Mouse (Mus musculus) cerebellum, postnatal 36 days (tissue): ENCODE data around the gene Dcakd.

Experiments used
- DNase-seq, 2 experiments: peaks; one replicate each; pipeline ENCODE4 v3.0.0; 2021 to 2022; ENCODE audit warnings: mixed read lengths in 2 of 2

Dcakd gene

DNA sequence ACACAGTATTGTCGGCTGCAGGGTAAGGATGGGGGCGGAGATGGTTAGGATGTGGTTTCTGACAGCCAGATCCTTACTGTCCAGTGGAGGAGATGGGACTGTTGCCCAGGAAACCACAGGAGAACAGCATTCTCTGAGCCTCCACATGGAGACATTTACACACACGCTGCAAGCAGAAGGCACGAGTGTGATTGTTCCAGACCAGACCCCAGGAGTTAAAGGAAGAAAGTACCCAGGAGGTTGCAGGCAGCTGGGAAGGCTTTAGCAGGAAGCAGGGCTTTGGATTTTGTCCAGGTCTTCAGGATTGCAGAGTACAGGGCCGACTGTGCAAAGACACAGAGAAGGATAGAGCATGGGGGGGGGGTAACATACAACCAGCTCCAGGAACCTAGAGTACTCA lies 56.5 kb downstream of the Dcakd start:
- no peak for DNase-seq

DNA sequence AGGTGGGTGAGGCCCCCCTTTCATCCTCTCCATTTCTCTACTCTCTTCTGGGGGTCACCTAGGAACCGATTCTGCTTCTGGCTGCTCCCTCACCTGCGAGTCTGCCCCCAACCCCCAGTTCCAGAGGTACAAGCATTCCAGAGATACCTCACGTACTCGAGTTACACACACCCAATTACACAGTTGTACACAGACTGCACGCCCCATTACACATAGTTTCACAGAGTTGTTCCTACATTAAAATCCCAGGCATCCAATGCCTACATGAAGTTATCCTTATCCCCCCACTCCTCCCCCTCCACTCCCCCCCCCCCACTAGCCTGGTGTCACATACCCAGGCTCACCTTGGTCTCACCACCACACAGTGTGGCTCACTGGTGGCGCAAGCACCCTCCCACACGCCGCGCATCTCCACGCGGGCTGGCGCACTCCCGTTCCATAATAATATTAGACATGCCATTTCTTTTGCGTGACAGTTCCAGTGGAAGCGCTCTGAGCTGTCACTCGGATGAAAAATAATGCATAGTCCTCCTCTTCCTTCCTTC lies 63.5 kb downstream of the Dcakd start:
- DNase-seq = no peak

DNA sequence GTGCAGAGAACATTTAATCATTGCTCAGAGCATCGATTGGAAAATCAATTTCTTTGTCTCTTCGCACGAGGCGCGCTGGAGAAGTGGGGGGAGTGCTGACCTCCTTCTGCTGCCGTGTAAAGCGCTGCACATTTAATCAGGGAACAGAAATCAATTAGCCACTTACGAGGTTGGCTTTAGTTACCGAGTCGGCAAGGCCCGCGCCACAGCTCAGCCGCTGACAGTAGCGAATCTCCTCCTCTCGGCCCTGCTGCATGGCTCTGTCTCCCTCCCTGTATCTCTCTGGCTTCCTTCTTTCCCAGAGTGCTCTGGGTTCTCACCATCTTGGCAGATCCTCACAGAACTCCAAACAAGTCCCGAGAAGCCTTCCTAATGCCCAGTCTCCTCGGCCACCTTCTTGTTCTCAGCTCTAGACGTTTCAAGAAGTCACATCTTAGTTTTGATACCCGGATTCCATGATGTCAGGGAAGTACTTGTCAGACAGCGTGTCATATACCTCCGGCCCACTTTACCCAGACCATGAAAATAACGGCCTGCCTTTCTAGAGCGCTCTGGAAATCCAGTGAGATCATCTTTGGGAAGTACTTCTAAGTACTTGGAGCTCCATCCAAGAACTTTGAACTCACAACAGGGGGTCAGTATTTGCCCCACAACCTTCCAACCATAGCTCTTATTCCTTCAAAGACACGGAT lies 64.1 kb downstream of the Dcakd start:
- DNase-seq = no peak

DNA sequence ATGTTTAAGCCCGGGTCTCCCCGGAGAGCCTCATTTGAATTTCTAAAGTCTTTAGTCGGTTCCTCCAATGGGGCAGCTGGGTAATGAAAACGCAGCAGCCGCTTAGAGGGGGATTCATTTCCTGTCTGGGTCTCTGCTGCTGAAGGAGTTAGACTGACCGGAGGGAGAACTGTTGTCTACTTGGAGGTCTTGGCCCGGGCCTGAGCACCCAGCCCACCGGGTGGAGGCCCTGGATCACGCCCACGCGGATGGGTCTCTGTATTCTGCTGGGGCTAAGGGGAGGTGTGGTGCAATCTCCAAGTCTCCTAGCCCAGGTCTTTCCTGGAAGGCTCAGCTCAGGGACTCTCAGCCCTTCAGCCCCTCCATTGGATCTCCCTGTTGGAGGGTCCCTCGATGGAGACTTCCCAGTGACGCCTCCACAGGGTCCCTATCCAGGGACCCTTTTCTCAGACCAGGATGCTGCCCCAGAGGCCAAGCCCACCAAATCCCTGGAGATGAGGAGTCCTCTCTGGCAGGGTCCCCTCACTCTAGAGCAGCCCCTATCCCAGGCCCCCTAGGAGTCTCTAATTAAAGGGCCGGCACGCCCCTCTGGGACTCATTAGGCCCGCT lies 64.8 kb downstream of the Dcakd start:
- no peak for DNase-seq

DNA sequence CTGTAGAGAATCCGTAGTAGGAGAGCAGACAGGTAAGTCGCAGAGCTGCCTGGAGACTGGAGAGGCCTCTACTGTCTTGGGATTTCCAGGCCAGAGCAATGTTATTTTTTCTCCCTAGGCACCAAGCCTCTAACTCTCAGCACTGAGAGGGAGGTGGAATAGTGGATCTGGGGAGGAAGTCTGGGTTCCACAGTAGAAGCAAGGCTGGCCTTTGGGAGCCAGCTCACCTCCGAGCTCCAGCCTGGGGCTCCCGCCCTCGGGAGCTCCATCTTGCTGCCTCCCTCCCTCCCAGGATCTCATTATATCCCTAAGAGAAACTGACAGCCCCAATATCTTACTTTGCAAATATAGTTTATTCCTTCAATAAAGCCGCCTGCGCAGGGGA lies 65.3 kb downstream of the Dcakd start:
- no peak for DNase-seq

DNA sequence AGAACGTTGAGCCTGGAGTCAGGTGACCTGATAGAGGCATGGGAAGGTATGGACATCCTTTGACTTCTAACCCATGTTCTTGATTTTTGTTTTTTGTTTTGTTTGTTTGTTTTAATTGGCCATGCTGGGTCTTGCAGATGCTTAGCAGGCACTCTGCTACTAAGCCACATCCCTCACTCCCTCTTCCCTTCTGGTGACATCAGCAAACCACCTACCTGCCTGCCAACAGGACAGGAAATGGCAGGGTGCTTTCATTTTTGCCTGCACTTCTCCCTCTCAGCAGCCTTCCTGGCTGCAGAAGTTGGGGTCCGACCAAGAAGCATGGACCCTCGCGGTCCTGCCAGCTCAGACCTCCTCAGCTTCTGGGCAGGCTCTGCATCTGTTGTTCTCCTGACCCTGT lies 67.1 kb downstream of the Dcakd start:
- DNase-seq = no peak

DNA sequence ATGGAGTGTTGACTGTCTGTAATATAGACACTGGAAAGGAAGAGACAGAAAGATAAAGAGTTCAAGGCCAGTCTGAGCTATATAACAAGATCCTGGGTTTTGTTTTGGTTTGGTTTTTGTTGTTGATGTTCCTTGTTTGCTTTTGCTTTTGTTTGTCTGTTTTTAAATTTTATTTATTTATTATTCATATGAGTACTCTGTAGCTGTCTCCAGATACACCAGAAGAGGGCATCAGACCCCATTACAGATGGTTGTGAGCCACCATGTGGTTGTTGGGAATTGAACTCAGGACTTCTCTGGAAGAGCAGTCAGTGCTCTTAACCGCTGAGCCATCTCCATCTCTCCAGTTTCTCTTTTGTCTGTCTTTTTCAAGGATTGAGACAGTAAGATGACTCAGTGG lies 69.3 kb downstream of the Dcakd start:
- no peak for DNase-seq

DNA sequence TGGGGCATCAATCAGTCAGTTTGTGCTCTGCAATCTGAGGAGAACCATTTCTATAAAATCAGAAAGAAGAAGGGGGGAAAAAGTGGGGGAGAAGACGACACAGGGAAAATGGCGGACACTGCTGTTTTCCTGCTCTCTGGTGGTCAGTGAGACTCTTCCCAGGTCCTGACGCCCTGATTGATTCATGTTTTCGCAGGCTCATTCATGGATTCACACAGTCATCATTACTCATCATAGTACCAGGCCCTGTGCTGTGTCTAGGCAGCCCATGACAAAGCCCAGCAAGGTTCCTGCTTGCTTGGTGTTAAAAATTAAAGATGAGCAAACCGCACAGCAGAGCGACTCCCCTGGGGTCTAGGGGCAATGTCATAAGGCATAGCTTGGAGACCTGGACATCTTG lies 69.7 kb downstream of the Dcakd start:
- DNase-seq = no peak

DNA sequence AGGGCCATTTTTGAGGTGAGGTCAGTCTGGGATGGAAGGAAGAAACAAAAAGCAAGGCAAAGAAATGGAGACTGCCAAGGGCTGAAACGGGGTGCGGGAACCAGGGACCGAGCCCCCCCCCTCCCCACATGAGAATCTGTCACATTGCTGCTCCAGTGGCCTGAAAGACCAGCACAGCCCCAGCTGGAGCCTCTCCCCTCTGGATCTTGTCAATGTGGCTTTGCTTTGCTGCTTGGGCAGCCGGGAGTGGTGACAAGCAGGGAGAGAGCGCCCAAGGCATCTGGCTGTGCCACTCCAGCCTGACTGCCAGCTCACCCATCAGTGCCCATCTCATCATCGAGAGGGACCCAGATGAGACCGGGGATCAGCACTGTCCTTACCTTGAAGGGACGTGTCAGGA lies 70.4 kb downstream of the Dcakd start:
- no peak for DNase-seq

DNA sequence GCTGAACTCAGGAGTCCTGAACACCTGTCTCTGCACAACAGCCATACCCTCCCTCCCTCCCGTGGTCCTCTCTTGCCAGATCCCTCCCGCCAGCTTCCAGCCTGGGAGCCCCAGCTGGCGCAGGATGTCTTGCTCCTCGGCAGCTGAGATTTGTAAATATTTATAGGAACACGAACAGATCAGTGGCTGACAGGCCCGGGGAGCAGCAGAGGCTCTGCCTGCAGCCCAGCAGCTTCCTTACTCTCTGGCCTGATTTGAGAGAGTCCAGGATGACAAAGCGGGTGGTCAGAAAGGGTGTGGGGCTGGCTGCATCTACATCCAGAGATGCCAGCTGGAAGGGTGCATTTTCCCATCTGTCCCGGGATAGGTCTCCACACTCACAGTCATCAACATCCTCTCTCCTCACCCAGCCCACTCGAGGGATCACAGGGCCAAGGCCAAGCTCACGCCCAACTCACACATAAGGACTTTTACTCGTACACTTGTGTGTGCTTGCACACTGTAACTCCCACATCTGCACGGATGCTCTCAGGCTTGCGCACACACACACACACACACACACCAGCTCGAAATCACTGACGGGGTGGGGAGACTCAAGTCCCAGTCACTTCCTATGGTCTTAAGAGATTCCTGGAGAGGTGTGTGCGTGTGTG lies 71.0 kb downstream of the Dcakd start:
- no peak for DNase-seq

DNA sequence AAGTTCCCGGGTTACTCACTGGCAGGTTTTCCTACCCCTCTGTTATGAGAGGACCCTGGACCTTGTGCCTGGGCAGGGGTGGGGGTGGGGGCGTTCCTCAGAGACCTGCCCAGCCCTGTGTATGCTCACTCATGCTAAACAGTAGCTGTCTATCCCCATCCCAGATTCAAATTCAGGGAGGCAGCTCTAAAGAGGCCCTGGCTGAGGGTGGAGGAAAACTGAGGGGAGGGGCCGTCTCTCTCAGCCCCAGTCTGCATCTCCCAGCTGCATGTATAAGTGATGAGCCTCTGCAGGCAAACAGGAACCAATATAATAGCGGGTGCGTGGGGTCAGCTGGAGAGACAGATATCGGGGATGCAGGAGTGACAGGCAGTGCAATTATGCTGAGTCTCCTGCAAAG lies 75.2 kb downstream of the Dcakd start:
- no peak for DNase-seq

DNA sequence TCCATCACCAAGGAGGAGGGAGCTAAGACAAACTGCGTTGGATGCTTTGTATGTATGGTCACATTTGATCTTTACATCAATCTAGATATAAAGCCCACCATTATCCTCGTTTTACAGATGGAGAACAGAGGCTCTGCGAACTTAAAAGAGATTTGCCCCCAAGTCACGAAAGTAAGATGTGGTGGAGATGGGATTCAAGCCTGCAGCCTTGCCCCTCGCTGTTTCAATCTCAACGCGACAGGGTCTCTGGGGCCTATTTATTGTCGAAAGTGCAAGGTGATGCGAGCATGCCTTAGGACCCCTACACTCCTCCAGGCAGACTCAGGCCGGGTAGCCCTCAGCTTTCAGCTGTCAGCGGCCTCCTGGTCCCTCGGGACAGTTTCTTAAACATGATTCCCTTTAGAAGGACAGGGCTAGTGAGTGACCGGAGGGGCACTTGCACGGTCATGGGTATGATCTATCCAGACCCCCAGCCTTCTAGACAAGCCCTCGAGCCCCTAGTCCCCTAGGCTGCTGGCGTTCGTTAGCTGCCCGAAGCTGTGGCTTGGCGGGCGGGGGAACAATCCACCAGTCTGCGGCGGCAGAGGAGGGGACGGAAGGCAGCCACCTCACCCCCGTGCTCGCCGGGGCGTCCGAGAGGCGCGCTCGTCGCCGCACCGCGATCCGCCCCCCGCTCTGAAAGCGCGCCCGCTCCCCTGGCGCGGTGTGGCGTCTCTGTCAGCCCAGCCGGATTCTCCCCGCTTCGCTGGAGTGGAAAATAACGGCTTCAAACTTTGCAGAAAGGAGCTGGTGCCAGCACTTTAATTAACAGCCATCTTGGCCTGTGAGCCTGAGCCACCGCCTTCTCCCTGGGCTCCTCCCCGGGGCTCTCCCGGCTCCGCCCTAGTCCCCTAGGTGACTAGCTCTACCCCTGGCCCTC lies 79.8 kb downstream of the Dcakd start:
- DNase-seq = peak; percentile 11 to 19

DNA sequence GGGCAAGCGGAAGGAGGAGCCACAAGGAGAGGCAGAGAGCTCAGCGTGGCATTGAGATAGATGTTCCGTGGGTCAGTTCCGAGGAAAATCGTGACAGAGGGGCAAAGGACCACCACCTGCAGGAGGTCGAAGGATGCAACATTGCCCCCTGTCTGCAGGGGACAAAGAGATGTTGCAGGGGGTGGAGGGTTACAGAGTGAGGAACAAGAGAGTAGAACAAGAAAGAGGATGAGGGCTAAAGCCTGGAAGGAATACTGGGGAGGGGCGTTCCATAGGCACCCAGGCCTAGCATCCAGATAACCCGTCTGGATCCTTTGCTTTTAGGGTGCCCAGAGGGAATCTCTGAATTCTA lies 81.2 kb downstream of the Dcakd start:
- no peak for DNase-seq

DNA sequence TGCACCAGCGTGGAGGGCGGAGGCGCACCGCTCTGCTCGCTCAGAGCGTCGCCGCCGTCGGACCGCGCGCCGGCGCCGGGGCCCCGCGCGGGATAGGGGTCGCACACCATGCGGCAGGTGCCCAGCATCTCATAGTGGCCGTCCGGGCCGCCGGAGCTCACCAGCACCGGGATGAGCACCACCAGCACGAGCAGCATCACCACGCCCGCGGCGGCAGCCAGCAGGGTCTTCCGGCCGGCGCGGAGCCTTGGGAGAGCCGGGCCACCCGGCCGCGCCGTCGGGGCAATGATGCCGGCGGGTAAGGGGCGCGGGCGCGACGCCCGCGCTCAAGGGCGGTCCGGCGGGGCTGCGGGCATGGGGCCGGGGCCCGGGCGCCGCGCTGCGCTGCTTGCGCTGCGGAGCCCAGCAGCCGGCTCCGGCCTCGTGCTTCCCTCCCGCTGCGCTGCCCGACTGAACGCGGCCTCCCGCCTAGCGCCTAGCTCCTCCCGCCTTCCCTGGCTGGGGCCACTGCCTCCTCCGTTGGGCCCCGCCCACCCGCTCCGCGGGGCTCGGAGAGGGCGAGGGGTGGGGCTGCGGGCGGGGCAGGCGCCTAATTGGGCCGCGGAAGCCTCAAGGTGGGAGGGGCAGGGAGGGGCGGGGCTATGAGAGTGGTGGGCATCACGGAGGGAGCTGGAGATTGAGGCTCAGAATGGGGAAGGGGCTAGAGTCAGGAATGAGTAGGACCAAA lies 81.7 kb downstream of the Dcakd start, which contains the start of gene C1ql1:
Gene C1ql1, minus strand, starts transcription at position 424 of the 727 bp plus-strand sequence.
- peak; percentile 15 to 55 for DNase-seq

DNA sequence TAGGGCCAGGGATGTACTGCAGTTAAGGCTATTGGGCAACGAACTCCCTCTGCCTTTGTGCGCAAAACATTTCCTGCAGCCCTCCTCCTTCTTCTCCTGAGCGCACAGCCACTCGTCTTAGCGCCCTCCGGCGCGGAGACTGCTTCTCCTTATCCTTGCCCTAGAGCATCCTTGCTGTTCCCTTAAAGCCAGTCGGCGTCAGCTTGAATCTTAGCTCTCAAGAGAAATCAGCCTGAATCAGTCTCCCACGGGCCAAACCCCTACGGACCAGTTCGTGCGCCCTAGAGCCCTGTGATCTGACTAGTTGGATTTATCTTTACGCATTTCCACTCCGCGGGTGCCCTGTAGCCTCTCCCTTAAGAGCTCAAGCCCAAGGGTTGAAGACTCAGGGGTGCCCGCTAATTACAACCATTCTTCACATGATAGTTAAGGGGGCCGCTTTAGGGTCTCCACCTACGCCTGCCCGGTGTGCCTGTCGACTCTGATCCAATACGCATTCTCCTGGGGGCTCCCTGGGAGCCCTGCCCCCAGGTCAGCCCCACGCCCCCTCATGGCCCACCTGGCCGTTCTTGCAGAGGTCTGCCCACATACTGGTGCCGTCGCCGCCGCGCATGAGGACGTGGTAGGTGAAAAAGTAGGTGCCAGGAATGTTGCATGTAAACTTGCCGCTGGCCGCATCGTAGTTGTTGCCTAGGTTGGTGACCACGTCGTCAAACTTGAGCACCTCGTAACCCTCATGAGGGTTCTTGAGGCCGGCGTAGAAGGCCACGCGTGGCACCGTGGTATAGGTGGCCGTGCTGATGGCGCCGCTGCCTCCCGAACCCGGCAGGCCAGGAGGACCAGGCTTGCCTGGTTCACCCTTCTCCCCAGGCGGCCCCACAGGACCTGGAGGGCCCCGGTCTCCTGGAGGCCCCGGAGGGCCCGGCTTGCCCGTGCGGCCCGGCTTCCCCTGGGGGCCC lies 82.5 kb downstream of the Dcakd start:
- no peak for DNase-seq
